In genomic region chr13:31458883-31459282, GRCm38 (mm10) we compare ENCODE assay signal across 12 mouse cellular contexts.
A peak's percentile ranks its signal among the peaks of the same experiment; 100 is the strongest.
DNase-seq lines count a peak whose midpoint lies in the region; ATAC-seq and TF ChIP-seq lines count a peak whose summit lies in the region.
"Had no signal": no experiment of that assay in that cellular context is flagged by ENCODE, and none has a peak within 500 bp of the region (broad histone marks: within the 10 kb centered on the region; RNA-seq: fewer than 3 reads in every experiment).

No protein-coding gene starts in this region.

- no peaks in the 10 kb centered on the region for H3K27me3 ChIP-seq in hindbrain, postnatal 0 days (ENCODE audit: insufficient read depth, low read length)
- H3K27me3 ChIP-seq in hindbrain, embryonic 13.5 days, result no peaks in the 10 kb centered on the region
- no peaks in the 10 kb centered on the region for H3K27me3 ChIP-seq in lung, embryonic 15.5 days
- H3K27me3 ChIP-seq: neural tube, embryonic 12.5 days had no signal

- H3K27ac ChIP-seq in hindbrain, postnatal 0 days, result no peak overlapping the region
- no peak overlapping the region for H3K27ac ChIP-seq in hindbrain, embryonic 13.5 days
- peak overlapping the region; percentile 26; the same call in 1 of the 2 replicates for H3K27ac ChIP-seq in lung, embryonic 15.5 days
- H3K27ac ChIP-seq: hindbrain, embryonic 10.5 days; liver, embryonic 14.5 days; neural tube, embryonic 12.5 days had no signal

- H3K4me1 ChIP-seq in hindbrain, postnatal 0 days (ENCODE audit: insufficient read depth, low read length), result peaks cover 3% of the 10 kb centered on the region; the same call in 1 of the 2 replicates
- H3K4me1 ChIP-seq in hindbrain, embryonic 13.5 days (replicated peaks), result no peaks in the 10 kb centered on the region
- H3K4me1 ChIP-seq in lung, embryonic 15.5 days, result peaks cover 8% of the 10 kb centered on the region; the same call in 1 of the 2 replicates
- H3K4me1 ChIP-seq: hindbrain, embryonic 10.5 days; neural tube, embryonic 12.5 days had no signal

- H3K9me3 ChIP-seq in hindbrain, postnatal 0 days (ENCODE audit: low read length), result no peaks in the 10 kb centered on the region
- H3K9me3 ChIP-seq in hindbrain, embryonic 13.5 days, result no peaks in the 10 kb centered on the region
- H3K9me3 ChIP-seq in lung, embryonic 15.5 days, result no peaks in the 10 kb centered on the region
- H3K9me3 ChIP-seq: hindbrain, embryonic 10.5 days; neural tube, embryonic 12.5 days had no signal

- H3K4me3 ChIP-seq in hindbrain, postnatal 0 days (ENCODE audit: low read length), result no peak overlapping the region
- H3K4me3 ChIP-seq in hindbrain, embryonic 13.5 days, result no peak overlapping the region
- H3K4me3 ChIP-seq in lung, embryonic 15.5 days, result no peak overlapping the region
- H3K4me3 ChIP-seq: hindbrain, embryonic 10.5 days; neural tube, embryonic 12.5 days had no signal

- no peak for TF ChIP-seq CTCF in hindbrain, postnatal 0 days (IDR thresholded peaks at IDR 0.05; ENCODE audit: low read depth)

- peak; percentile 41 for DNase-seq in hindbrain, postnatal 0 days (ENCODE audit: low spot score)
- peak; percentile 77 for DNase-seq in 3T3-L1 (ENCODE audit: low read depth, low spot score)
- DNase-seq in adrenal gland, postnatal 10 days, result peak; percentile 84
- no peak for DNase-seq in thymus, postnatal 4 days
- DNase-seq in retina, embryonic 14.5 days (ENCODE audit: low spot score), result no peak
- no peak for DNase-seq in spleen, postnatal 36 days (ENCODE audit: low spot score in 2 of 2)
- DNase-seq: gastrocnemius, postnatal 14 days had no signal

- H3K4me2 ChIP-seq in hindbrain, postnatal 0 days (ENCODE audit: low read depth, low read length), result no peak overlapping the region
- no peak overlapping the region for H3K4me2 ChIP-seq in hindbrain, embryonic 13.5 days
- H3K4me2 ChIP-seq in lung, embryonic 15.5 days, result no peak overlapping the region
- H3K4me2 ChIP-seq: neural tube, embryonic 12.5 days had no signal

- ATAC-seq in hindbrain, postnatal 0 days, result no peak
- ATAC-seq in hindbrain, embryonic 13.5 days (ENCODE audit: low FRiP score), result no peak
- peak; percentile 89 for ATAC-seq in lung, embryonic 15.5 days (ENCODE audit: borderline replicate concordance, extremely low read depth, low FRiP score, low TSS enrichment)

- 33% methylated on average over 2 of the region's 2 CpGs for WGBS in hindbrain, postnatal 0 days
- 59% methylated on average over 2 of the region's 2 CpGs for WGBS in hindbrain, embryonic 13.5 days
- 6% methylated on average over 2 of the region's 2 CpGs for WGBS in lung, embryonic 15.5 days

- no peaks in the 10 kb centered on the region for H3K36me3 ChIP-seq in hindbrain, postnatal 0 days (ENCODE audit: insufficient read depth, low read length)
- H3K36me3 ChIP-seq in hindbrain, embryonic 13.5 days, result no peaks in the 10 kb centered on the region
- H3K36me3 ChIP-seq in lung, embryonic 15.5 days, result no peaks in the 10 kb centered on the region
- H3K36me3 ChIP-seq: hindbrain, embryonic 10.5 days; neural tube, embryonic 12.5 days had no signal

- H3K9ac ChIP-seq in hindbrain, postnatal 0 days (replicated peaks; ENCODE audit: low read length), result no peak overlapping the region
- no peak overlapping the region for H3K9ac ChIP-seq in hindbrain, embryonic 13.5 days
- no peak overlapping the region for H3K9ac ChIP-seq in lung, embryonic 15.5 days
- H3K9ac ChIP-seq: liver, embryonic 14.5 days; neural tube, embryonic 12.5 days had no signal

Comparison
In these comparisons a context has a peak if more than half of its experiments do, and no peak if none do; other contexts are left out.
1. DNase-seq: peak in hindbrain, postnatal 0 days (single experiment), 3T3-L1 (single experiment) and adrenal gland, postnatal 10 days (single experiment); none in thymus, postnatal 4 days (single experiment), retina, embryonic 14.5 days (single experiment) and spleen, postnatal 36 days (0 of 2).